Mouse (Mus musculus): ENCODE measurements around the gene Fkbp6.

Fkbp6 gene

DNA sequence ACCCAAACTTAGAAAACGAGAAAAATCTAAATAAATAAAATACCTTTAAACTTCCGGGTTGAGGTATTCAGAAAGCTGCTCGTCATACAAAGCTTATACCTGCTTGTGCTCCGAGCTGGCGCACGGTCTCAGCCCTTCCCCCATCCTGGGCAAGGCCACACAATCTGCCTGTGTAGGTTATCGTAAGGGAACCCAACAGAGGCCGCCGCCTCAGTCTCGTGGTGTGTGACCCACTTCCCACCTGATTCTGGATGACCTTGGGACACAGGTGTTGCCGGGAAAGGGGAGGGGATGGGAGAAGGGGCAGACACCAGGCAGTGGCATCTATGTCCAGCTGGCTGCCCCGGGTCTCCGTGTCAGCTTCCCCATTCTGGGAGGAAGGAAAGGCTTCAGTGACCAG lies 1.8 kb upstream of the Fkbp6 start:
- no peak for DNase-seq (ENCODE audit: low spot score in 2 of 2)

DNA sequence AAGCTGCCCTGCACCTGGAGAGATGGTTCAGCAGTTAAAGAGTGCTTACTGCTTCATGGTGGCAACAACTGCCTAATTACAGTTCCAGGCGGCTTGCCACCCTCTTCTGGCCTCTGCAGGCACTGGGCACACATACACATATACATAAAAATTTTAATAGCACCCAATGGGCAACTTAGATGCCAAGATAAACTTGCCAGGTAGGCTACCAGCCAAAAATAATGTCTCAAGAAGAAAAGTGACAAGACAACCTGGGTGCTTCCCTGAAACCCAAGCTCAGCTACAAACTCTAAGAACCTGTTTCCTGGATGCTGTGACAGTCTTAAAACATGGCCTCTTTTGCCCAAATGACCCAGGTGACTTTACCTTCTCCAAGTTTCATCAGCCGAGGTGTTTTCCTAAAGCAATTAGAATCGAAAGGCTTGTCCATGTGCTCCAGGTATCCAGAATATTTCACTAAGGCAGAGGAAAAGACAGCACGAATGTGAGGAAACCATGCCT lies 2.3 kb downstream of the Fkbp6 start:
- no peak for DNase-seq (ENCODE audit: low spot score in 2 of 2)

DNA sequence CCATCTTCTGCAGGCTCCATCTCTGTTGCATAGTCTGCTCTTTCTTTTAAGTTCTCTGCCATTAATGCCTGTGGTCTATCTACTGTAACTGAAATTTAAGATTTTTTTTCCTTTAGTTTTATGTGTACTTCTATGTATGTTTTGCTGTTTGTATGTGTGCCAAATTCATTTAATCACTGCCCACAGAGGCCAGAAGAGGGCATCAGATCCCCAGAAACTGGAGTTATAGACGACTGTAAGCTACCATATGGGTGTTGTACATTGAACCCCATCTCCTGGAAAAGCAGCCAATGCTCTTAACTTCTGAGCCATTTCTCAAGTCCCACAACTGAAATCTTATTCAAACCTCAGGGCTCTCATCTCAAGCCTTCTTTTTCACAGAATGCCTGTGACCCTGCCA lies 3.4 kb downstream of the Fkbp6 start:
- DNase-seq (ENCODE audit: low spot score in 2 of 2): no peak

DNA sequence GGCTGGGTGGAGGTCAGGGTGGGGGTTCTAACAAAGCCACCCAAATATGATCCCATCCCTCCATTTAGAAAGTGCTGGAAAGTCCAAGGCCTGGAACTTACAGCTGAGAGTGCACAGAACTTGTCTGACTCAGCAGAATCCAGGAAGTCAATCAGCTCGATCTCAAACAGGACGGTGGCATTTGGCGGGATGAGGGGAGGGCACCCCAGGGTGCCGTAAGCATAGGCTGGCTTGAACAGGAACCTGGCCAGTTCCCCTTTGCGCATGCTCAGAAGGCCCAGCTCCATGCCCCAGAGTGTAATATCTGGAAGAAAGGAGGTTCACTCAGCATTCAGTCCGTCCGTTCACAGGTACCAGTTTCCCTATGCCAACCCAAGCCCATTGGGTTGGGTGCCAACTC lies 3.9 kb downstream of the Fkbp6 start:
- no peak for DNase-seq (ENCODE audit: low spot score in 2 of 2)

DNA sequence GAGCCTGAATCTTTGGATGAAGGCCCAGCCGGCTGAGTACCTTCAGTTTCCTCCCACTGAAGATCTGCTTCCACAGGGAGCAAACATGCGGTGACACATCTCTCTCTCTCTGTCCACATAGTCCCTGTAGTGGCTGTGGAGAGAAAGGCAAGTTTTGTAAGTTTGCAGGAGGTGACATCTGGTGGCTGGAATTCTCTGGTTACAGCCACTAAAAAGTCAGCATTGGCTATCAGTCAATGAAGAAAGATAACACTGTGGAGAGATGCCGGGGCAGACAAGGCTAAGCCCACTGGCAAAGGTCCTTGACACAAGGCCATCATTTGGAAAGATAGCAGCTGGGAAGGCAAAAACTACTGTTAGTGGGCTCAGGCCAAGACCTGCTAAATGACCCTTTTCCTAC lies 12.3 kb downstream of the Fkbp6 start:
- DNase-seq (ENCODE audit: low spot score in 2 of 2): no peak

DNA sequence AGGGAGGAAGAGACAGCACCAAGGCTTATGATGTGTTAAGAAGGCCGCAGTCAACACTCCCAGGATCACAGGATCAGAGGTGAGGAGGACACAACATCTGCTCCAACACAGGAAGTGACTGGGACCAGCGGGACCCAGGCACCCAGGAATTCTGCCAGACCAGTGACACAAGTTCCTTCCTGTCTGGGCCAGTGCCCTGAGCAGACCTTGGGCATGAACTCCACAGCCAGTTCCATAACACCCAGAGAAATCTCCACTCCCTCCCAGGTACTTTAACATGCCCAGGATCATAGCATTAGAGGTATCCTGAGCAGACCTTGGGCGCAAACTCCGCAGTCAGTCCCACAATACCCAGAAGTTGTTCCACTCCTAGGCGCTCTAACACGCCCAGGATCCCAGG lies 18.7 kb downstream of the Fkbp6 start:
- no peak for DNase-seq (ENCODE audit: low spot score in 2 of 2)

DNA sequence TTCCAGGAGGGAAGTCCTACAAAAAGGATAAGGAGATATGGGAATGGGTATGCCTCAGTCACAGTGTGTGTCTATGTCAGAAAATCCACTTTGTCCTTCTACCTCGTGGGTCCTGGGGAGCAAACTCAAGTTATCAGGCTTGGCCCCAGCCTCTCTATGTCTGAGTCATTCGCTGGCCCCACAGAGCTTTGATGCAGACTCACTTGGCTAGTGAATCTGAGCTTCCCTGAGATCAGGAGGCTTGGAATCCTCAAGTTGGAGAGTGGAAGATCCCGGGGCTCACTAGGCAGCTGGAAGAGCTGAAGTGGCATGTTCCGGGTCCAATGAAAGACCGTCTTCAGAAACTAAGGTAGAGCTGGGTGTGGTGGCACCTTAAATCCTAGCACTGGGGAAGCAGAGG lies 19.6 kb downstream of the Fkbp6 start:
- DNase-seq (ENCODE audit: low spot score in 2 of 2): no peak

DNA sequence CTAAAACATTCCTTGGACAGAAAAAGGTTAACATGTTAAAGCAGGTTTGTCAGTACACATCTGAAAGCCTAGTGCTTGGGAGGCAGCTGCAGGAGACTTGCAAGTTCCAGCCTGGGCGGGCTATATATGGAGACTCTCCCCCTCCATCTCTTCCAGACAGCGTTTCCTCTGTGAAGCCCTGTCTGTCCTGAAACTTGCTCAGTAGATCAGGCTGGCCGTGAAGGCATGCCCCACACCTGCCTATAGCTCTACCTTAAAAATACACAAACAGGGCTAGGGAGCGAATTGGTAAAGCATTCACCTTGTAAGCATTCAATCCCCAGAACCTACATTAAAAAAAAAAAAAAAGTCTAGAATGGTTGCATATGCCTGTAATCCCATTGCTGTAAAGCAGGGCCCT lies 20.4 kb downstream of the Fkbp6 start:
- no peak for DNase-seq (ENCODE audit: low spot score in 2 of 2)

DNA sequence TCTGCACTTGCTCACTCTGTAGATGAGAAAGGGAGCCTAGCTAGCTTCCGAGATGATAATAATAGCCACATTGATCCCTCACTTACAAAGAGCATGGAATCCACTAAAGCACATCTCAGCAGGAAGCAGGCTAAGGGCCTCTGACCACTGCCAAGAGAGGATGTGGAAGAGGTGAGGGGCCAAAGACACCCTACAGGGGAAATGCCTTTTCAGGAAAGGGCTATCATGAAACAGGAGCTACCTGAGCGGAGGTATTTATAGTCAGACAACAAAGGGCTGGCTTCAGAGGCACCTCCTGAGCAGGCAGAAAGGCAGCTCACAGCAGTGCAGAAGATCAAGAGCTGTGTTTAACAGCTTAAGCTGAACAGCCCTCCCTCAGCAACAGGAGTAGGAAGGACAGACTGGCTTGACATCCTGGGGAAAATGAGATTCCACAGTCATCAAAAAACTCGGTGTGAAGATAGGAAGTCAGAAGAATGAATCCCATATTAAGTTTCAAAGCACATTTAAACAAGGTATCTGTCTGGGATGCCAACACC lies 23.7 kb downstream of the Fkbp6 start:
- no peak for DNase-seq (ENCODE audit: low spot score in 2 of 2)

DNA sequence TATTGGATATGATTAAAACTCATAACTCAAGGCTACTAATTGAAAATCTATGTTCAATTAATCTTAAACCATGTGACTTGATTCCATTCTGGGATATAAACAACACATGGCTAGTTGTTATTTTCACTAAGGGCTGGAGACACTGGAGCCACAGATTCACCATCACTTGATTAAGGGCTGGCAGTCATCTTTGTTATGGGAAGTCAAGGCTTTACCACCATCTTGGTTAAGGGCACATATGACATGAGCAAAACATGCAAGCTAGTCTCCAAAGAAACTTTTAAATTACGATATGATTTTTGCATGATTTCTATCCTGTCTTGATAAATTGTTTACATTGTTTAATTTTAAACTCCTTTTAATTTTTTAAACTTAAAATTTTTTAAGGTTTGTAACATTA lies 27.6 kb downstream of the Fkbp6 start:
- DNase-seq (ENCODE audit: low spot score in 2 of 2): no peak

DNA sequence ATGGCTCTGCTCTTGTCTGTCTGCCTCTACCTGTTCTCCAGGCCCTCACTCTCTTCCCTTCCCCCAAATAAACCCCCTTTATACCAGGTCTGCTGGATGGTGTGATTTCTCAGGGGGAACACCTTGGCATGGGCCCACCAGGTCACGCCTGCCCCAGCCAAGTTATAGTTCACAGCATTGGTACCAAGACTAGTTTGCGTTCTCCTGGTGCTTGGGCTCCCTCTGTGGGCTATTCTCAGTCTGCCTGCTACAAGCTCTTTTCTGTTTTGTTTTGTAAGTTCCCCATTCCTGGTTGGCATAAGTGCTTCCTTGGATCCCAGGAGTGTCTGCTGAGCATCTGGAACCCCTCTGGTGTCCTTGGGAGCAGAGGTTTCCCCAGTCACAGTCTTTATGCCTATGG lies 30.0 kb downstream of the Fkbp6 start:
- no peak for DNase-seq (ENCODE audit: low spot score in 2 of 2)

DNA sequence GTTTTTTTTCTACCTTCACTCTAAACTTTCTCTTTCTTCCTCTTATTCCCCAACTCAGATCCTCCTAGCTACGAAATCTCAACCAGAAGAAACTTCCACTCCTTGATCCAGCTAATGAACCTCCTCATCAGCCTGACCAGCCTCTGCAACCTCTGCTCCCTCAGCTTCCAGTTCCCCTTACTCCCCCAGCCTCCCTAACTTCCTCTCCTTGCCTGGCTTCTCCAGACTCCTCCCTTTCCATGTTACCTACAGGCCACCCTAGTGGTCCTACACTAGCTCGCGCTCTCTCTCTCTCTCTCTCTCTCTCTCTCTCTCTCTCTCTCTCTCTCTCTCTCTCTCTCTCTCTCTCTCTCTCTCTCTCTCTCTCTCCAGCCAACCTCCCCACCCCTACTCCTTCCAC lies 33.7 kb downstream of the Fkbp6 start:
- no peak for DNase-seq (ENCODE audit: low spot score in 2 of 2)

DNA sequence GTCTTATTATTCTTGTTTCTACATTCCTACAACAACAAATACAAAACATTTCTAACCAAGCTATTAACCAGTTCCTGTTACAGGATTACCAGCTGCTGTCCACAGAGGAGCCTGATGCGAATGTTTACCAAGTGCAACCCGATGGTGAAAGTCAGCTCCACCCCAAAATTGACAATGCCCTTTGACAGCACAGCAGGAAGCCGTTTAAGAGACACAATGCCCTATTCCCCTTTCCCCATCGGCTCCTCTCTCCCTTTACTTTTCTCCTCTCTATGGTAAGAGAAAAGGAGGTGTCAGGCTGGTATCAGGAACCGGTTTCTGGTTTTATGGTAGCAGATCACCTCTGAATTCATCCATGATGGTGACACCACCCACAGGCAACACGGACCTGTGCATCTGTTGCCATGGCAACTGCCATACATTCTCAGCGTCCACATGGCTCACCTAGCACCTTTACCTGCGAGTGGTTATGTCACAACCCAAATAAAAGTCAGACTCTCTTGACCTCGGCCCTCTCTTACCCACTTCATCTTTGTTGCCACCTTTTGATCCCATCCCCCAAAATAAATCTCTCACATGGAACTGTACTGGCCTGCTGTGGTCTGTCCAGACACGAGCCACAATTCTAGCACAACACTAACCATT lies 43.4 kb downstream of the Fkbp6 start:
- no peak for DNase-seq (ENCODE audit: low spot score in 2 of 2)

DNA sequence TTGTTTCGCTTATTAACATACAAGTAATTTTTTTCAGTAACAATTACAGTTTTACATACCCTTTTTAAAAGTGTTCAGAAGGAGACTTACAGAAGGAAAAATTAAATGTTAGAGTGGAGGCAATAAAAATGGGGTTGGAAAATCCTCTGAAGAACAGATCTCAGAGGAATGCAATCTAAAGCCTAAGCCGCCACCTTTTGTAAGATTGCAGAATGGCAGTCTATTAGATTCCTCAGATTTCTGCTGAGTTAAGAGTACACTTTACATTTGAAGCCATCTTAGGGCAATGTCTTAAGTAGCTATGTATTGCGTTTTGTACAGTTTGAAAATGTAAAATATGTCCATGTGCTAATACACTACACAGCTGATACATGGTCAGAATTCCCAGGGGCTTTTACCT lies 47.4 kb downstream of the Fkbp6 start:
- DNase-seq (ENCODE audit: low spot score in 2 of 2): no peak

DNA sequence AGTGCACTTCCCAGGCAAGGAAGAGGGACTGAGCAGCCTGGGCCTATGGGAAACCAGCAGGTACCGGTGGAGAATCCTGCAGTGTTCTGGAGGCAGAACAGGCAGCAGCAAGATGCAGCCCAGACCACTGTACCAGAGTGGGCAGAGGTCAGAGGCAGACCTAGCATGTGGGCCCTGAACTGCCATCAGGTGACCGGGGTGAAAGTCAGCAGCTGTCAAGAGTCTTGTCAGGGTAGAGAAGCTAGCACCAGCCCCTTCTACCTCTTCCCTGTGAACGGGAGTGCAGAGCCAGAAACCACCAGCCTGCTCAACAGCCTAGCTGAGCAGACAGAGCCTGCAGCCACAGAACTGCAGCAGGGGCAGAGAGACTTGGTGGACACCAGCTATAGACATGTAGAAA lies 47.9 kb downstream of the Fkbp6 start:
- no peak for DNase-seq (ENCODE audit: low spot score in 2 of 2)

DNA sequence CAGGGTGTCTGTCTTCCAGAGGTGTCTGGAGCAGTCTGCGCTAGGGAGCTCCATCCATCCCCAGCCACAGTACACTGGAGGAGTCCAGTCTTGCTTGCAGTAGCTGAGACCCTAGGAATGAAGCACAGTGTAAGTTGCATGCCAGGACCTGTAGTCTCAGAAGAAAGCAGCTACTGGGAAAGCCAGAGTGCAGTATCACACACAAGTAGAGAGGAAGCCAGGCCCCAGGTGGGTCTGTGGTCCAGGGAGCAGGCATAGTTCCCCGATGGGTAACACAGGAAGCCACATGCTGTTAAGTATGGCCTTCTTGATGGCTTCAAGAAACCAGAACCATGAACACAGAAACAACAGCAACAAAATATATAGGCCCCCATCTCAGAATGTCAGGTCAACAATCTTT lies 57.8 kb downstream of the Fkbp6 start:
- no peak for DNase-seq (ENCODE audit: low spot score in 2 of 2)

DNA sequence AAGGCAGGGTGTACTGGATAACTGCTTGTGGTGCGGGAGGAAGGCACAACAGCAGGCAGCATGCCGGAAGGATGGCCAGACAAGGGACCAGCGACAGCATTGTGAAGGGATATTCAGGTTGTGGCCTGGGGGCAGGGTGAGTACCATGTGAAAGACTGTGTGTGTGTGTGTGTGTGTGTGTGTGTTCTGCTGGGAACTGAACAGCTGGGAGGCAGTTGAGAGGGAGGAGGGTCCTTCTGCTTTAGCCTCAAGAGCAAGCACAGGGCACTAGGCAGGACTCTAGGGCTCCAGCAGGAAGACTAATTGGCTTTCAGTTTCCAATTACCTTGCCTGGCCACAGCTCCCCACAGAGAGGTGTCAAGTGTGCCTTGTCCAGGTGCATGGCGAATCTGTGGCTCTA lies 58.7 kb downstream of the Fkbp6 start:
- no peak for DNase-seq (ENCODE audit: low spot score in 2 of 2)

DNA sequence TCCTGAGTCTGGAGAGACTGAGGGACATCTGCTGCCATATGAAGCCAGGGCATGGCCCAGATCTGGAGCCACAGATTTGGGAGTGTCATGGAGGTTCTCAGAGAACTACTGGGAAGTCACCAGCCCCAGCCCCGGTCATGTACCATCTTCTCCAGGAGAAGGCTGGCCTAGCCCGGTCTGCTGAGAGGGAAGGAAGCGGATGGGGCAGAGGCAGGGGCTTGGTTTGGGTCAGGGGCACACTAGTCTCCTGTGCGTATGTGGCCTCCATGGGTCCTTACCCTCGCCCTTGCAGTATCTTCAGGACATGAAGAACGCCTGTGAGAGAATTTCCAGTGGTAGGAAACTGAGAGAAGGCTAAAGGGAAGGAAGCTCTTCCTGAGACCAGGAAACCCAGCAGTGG lies 59.1 kb downstream of the Fkbp6 start:
- no peak for DNase-seq (ENCODE audit: low spot score in 2 of 2)

DNA sequence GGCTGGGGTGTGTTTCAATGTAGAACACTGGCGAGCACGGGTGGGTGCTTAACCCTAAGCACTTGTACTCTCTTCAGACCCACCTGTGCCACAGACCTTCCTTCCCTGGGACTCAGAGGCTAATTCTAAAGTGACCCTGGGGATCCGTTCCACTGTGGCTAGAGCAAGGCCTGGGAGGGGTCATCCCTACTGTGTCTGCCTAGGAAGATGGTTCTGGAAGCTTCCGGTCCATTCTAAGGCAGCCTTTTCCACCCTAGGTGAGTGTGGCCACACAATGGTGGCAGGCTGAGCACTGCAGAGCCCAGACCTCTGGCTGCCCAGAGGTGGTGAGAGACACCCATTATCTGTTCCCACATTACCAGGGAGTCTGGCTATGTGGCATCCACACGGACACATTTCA lies 62.9 kb downstream of the Fkbp6 start:
- DNase-seq (ENCODE audit: low spot score in 2 of 2): no peak

DNA sequence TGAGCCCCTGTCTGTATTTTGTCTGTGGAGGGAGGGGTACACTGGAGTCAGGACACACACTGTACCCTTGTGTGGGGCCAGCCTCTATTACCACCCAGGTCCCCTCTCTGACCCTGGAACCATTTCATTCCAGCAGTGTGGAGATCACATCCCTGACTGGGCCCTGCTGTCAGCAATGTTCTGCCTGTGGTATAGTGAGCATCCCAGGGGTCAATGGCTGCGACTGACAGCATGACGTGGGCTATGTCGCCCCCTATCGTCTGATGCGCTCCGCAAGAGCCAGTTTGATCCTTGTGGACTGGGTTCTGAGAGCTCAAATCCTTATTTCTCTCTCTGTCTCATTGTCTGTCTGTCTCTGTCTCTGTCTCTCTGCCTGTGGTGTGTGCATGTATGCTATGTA lies 63.7 kb downstream of the Fkbp6 start:
- peak; percentile 30 to 73 for DNase-seq (ENCODE audit: low spot score in 2 of 2)

DNA sequence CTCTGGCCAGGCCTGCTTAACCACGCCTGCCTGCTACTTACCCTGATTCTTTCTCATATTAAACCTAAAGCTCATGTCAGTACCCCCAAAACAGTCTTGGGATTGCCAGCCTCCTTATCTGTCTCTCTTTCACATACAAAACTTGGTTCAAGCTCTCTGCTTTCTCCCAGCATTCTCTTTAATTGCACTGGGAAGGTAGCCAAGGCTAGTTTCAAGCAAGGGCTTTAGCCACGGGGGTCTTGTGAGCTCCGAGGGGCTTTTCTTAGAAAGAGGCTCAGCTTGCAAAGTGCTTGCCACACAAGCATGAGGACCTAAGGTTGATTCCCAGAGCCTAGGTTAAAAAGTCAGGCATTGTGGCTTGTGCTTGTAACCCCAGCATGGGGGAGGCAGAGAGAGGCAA lies 64.6 kb downstream of the Fkbp6 start:
- DNase-seq (ENCODE audit: low spot score in 2 of 2): no peak

DNA sequence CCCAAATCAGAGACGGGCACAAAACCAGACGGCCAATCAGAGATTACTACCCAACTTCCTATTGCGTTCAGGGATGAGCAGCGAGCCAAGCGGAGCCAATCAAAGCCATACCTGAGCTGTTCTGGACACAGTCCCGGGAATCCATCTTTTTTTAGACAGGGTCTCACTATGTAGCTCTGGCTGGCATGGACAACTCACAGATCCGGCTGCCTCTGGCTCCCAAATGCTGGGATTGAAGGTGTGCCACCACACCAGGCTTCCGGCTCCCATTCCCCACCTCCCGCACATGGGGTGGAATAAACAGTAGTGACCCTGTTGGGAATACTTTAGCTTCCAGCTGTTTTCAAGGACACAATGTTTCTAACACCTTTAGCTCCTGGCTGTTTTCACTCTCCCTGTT lies 69.6 kb downstream of the Fkbp6 start:
- DNase-seq (ENCODE audit: low spot score in 2 of 2): no peak

DNA sequence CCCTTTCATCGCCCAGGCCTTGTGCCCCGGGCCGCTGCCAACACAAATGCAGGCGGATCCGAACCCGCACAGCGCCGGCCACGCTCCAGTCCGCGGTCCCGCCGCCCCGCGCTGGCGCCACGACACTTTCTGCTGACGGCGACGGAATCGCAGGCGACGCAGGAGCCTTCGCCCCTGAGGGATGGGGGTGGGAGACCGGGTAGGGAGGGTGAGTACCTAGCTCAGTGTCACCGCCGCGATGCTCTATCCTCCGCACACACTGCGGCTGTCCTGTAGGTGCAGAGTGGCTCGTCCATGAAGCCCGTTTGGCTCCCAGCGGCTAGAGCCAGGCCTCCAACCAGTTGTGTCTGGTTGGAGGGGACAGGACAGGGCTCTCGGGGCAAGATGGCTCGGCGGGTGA lies 73.2 kb downstream of the Fkbp6 start:
- DNase-seq (ENCODE audit: low spot score in 2 of 2): no peak
